Mouse (Mus musculus) embryonic fibroblast, embryonic 13.5 days (primary cell): Measurements from ENCODE around the gene Aacs.

ENCODE experiments used
- CTCF ChIP-seq: IDR thresholded peaks from 2 replicates; pipeline ENCODE4 v1.5.1; 2011; ENCODE audit warnings: mild to moderate bottlenecking, control low read depth, low read length, moderate library complexity, borderline replicate concordance; ENCODE audit not compliant: insufficient read depth
- POLR2A ChIP-seq: IDR thresholded peaks from 2 replicates; pipeline ENCODE4 v1.6.1; 2011; ENCODE audit warnings: low read depth, mild to moderate bottlenecking, control low read depth, low read length, moderate library complexity

DNA sequence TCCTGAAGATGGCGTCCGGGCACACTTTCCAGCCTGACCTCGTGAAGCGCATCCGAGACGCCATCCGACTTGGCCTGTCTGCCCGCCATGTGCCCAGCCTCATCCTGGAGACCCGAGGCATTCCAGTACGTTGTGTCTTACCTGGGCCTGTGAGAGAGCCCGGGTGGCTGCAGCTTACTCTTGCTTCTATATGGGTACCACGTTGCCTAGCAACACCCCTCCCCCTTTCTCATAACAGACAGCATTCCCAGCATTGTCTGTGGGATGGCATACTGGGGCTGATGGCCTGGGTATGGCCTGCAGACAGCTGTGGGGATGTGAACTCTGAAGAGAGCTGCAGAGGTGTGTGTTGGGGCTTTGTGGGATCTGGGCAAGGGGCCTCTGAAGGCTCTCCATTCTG lies 39.4 kb downstream of the Aacs start:
- TF ChIP-seq POLR2A, result no peak
- no peak for TF ChIP-seq CTCF
